Mouse (Mus musculus) embryonic stem cell, embryonic (primary cell): ENCODE measurements at regions not wholly inside any gene's neighbourhood (a gene's known extent, or its start where the extent isn't known, plus 50 kb on each side); places are given as distances from the start of the nearest gene placed in this dataset.

ENCODE experiments used
- CTCF ChIA-PET, 4 experiments: fragments of 300-600 bp in 2 of 4; fragments of 350-600 bp in 2 of 4; sonication (Branson Sonifier 250); formaldehyde crosslinking; loops; one replicate each; lab custom pipeline; 2022; ENCODE audit warnings: inconsistent platforms in 2 of 4; lab: Charles Lee
- POLR2A ChIA-PET, 4 experiments: fragments of 300-600 bp in 2 of 4; fragments of 350-600 bp in 2 of 4; sonication (Branson Sonifier 250); formaldehyde crosslinking; loops; one replicate each; lab custom pipeline; 2022; ENCODE audit warnings: antibody characterized with exemption in 4 of 4, inconsistent platforms in 1 of 4; lab: Charles Lee

DNA sequence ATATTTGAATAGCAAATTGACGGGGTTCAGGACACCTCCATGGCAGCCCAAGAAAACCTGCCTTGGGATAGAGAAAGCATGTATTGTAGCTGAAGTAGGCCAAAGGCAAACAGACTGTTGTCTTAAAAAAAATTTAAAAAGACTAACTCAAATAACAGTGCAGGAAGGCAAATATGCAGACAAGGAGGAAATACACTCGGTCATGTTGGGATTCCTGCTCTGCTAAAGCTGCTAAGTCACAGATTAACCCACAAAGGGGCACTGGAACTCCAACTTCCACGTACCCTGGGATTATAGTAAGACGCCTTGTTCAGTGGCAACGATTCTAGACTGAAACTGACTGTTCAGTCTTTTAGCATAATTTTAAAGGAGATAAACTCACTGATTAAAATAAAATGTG, 258.9 kb upstream of the Cwc22 start:
- ChIA-PET CTCF (no interaction called here), POLR2A (no interaction called here)

DNA sequence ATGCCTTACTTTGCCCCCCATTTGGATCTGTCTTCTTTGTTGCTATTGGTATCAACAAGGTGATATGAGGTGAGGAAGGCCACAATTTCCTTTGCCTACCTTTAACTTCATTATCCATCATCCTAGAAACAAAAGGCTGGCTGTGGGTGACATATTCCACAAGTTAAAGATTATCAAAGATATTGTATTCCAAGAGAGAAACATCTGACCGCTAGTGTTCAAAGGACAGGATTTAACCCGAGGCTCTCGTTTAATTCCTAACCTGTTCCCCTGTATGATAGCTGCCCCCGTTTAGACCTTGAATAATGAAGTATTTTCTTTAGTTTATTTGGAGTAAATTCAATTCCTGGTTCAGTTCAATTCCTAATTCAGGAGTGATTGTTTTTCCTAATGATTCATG, 249.8 kb upstream of the Cwc22 start:
- CTCF ChIA-PET: no interaction called here
- POLR2A ChIA-PET: no interaction called here

DNA sequence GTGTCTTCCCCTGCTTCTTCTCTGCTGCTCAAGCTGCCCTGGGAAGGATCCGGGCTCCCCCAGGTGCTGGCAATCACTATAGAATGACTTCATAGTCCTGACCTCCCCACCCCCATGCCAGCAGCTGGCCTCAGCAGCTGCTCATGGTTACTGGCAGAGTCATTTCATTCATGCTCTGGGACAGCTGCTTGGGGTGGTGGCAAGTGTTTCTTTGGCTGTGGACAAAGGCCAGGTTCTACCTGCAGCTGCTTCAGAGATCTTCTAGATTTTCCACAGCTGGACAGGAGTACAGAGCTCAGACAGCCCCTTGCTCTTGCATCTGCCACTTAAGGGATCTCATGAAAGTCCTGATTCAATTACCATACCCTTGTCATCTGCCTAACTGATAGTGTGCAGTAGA, 243.4 kb upstream of the Cwc22 start:
- CTCF ChIA-PET: interaction anchor here in 1 of 4 experiments (0.6 kb wide), 1 partner anchor 9 kb away, joined by 3 read pairs; no protein-coding TSS in a partner anchor
- POLR2A ChIA-PET: interaction anchor here in 1 of 4 experiments (1.4 to 1.5 kb wide), 2 partner anchors 9 to 16 kb away, joined by 3 to 5 read pairs; no protein-coding TSS in a partner anchor

DNA sequence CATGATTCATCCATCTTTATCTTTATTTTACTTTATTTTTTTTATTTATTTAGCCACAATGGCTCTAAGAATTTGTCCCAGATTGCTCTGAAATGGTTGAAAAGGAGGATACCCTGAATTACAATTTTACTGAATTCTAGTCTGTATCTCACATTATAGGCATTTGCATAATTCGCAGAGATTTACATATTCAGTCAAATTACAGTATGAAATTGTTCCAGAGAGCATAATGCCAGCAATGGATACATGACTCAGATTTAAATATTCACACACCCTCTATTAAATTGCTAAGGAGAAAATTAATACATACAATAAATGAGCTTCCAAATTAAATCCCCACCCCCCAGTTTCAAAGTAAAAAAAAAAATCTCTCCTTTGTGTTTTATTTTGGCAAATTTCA, 238.8 kb upstream of the Cwc22 start:
- CTCF ChIA-PET: no interaction called here

DNA sequence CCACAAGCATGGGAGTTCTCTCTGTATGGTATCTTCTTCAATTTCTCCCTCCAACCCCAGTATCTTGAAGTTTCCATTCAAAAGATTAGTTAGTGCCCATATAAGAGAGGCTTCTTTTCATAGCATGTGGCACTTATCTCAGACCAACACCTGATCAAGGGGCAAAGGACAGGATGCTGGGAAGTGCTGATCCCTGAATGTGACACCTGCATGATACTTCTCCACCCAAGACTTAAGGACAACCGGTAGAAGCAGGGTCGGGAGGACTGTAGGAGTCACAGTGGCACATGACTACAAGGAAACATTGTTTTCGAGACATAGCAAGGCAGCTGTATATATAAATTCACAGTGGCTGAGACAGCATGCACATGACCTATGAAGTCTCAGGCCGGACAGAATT, 227.6 kb upstream of the Cwc22 start:
- ChIA-PET POLR2A (interaction anchor here in 1 of 4 experiments (1.1 kb wide), 1 partner anchor 16 kb away, joined by 5 read pairs; no protein-coding TSS in a partner anchor), CTCF (no interaction called here)

More for the DNA sequence above, 238.8 kb upstream of the Cwc22 start:
- POLR2A ChIA-PET: no interaction called here

DNA sequence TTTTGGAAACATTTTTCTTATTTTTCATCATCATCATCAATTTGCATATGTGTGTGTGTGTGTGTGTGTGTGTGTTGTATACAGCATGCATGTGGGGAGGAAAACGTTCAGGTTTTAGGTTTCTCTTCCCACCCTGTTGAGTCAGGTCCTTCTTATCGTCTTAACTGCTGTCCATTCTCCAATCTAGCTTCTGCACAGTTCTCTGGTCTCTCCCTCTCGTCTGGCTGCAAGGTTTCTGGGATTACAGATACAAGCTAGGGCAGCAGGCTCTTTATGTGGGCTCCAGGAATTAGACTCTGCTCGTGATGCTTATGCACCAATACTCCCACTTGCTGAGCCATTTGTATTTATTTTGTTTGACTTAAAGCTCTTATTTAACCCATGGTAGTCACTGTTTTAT, 226.6 kb upstream of the Cwc22 start:
- ChIA-PET CTCF (interaction anchor here in 1 of 4 experiments (0.6 kb wide), 1 partner anchor 1591 kb away, joined by 14 read pairs; no protein-coding TSS in a partner anchor), POLR2A (interaction anchor here in 1 of 4 experiments (1.1 kb wide), 1 partner anchor 17 kb away, joined by 5 read pairs; no protein-coding TSS in a partner anchor)

DNA sequence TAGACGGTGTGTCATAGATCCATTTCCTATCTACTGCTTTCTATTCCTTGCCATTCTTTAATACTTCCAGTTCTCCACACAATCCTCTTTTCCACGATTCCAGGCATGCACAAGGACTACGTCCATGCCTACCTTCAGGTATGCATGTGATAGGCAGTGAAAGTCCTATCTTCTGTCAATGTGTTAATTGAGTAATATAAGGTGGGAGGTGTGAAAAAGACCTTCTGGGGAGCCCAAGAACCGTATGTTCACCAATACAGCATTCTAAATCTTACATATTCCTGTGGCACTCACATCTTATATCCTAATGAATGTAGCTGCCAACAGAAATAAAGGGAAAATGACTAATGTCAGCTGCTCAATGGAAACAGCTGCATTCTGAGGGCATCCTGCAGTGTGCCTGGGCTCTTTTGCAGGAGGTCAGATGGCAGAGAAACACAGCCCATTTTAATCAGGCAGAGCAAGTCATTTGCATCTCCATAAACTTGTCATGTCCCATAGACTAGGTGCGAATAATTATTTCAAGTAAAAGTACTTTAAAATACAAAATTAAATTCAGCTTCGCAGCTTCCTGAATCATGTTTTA, 224.1 kb upstream of the Cwc22 start:
- CTCF ChIA-PET: no interaction called here

DNA sequence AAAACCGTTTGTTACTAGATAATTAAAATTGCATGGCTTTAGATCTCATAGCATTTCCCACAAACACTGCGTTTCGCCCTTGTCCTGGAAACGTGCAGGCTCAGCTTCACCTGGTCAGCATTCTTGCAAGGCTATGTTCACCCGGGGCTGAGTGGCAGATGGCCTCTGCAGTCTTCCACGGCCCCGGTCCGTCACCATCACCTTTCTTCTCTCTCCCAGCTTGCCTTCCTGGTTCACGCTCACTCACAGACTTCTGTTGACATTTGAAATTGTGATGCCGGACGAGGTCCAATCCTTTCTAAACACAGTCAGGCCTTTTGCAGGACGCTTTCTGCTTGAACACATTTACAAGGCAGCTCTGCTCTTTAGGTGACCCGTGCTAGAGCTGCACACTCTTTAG, 219.3 kb upstream of the Cwc22 start:
- ChIA-PET CTCF (interaction anchor here in 1 of 4 experiments (0.6 kb wide), 1 partner anchor 1260 kb away, joined by 4 read pairs; no protein-coding TSS in a partner anchor), POLR2A (no interaction called here)

More for the DNA sequence above, 224.1 kb upstream of the Cwc22 start:
- POLR2A ChIA-PET: no interaction called here

DNA sequence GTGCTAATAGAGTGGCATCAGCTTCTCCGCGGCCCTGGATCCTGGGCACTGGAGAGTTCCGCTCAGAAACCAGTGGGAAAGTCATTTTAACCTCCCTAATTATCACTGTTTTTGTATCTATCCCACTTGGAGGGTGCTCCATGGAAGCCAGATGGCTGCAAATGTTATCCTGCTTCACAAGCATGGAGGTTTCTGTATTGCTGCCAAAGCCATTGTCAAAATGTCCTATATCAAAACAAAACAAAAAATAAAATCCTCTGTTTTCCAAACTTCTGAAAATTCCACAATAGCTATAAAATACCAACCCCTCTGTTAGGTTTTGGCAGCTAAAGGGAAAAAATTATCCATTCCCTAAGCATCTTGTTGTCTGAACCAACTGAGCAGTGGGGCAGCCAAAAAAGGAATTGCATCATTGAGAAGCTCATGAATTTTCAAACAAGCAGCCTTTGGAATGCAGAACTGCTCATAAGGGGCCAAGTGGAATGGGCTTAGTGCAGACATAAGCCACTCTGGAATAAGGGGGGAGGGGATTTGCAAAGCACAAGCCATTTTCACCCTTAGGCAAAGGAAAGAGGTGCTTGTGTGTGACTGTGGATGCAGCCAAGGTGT, 213.8 kb upstream of the Cwc22 start:
- CTCF ChIA-PET: no interaction called here
- POLR2A ChIA-PET: no interaction called here

DNA sequence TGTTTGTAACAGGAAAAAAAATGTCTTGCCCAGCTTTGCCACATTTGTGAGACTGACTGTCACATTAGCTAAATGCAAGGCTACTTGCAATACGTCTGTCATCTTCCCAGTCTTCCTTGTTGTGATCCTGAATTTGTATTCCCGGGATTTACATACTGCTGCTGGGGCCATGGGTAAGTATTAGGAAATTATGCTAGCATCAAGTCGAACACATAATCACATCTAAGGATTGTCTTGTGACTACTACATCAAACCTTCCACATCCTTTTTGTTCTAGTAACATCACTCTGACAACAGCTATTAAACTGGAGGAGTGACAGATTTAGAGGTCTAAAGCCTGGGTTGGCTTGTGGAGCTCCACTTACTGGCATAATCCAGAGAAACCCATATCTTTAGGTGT, 164.2 kb upstream of the Cwc22 start:
- CTCF ChIA-PET: no interaction called here
- POLR2A ChIA-PET: no interaction called here

DNA sequence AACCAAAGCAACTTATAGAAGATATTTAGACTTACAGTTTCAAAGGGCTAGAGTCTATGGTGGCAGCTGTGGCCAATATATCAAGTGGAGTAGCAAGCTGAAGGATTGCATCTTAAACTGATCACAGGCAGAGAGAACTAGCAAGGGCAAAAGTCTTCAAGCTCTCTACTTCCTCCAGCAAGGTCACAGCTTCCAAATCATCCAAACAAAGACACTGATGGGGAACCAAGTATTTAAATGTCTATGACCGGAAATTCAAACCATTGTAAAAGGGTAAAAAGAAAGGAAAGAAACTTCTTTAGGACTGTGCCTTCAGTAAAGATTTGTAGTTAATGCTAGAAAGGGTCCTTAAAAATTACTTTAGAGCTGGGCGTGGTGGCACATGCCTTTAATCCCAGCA, 149.4 kb upstream of the Cwc22 start:
- ChIA-PET POLR2A (no interaction called here), CTCF (interaction anchor here in 1 of 4 experiments (0.5 kb wide), 1 partner anchor 745 kb away, joined by 4 read pairs; no protein-coding TSS in a partner anchor)

DNA sequence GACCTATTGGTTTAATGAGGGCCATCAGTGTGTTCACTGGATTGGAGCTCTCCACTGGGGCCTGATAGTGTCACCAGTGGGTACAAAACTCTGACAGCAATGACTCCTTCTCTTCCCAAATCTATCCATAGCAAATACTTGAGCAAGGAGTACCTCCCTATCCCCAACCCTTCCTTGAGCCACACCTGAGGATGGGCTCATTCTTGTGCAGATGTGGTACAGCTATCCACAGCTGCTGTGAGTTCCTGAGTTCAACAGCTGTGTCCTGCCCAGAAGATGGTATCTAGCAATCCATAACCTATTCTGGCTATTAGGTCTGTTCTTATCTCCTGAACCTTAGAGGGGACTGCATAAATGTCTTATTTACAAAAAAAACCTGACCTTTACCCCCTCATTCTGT, 148.7 kb upstream of the Cwc22 start:
- ChIA-PET POLR2A (interaction anchor here in 1 of 4 experiments (0.5 kb wide), 1 partner anchor 1303 kb away, joined by 3 read pairs; no protein-coding TSS in a partner anchor), CTCF (interaction anchor here in 1 of 4 experiments (0.5 kb wide), 1 partner anchor 746 kb away, joined by 4 read pairs; no protein-coding TSS in a partner anchor)

DNA sequence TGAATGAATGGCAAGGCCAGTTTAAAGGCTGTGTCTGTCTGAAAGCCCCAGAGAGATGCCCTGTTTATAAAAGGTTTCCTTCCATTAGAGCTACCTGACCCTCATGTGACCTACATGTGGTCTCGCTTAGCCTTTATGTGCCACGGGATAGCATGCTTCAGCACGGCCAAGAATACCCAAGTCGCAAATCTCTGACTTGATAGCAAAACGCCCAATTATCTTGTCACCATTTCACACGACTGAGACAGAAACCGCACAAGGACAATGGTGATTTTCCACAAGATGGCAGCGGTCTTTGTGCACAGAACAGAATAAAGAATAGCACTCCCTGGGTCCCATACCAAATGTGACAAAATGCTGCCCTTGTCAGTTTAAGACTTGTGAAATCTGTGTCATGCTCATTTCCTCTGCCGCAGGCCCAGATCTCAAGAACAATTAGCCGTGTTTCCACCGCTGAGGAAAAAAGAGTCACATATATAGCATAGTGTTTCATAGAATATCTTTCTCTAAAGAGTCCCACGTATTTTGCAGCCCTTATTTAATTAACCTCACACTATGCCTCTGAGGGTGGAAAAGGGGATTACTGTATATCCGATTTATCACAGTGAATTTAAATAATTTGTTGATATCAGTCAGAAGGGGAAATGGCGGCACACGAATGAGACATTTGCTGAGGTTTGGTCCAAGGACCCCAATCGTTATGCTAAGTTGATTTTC, 118.3 kb upstream of the Cwc22 start:
- ChIA-PET POLR2A (no interaction called here), CTCF (no interaction called here)

DNA sequence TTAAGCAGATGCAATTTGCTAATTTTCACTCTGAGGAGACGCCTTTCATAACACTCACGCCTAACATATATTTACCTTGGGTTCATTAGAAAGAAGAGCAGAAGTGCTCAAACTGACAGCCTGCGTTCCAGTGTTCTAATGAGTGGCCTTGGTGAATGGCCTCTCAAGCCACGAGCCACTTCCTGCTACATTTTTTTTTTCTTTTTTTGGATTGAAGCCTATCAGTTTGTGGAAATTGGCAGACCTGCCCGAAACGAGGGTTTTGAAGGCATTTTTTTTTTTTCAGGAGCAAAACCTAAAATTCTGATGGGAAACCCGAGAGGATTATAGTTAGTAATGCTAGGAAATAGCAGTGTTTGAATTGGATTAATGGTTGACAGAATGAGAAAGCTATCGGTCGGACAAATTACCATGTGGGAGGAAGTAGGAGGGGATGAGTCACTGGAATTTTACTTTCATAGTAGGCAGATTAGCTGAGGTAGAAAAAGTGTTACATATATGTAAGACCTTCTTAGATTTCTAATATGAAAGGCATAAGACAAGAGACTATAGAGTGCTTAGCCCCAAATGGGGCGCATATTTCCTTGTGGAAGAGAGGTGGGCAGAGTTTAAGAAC, 113.7 kb upstream of the Cwc22 start:
- CTCF ChIA-PET: no interaction called here
- POLR2A ChIA-PET: no interaction called here

DNA sequence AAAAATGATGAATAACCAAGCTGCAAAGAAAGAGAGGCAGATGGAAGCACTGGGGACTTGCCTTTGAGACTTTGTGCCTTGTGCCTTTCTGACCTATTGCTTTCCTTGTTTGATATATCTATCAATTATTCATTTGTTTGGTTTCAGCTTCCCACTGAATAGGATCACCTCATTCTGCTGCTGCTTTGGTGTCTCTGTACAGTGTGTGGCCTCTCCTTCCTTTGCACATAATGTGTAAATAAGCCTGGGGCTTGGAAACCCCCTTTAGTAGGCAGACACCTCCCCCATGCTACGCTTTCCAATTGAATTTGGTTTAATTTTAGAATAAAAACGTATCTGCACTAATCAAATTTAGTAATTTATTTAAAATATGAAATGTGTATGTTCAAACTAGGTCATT, 112.8 kb upstream of the Cwc22 start:
- CTCF ChIA-PET: interaction anchor here in 1 of 4 experiments (0.7 kb wide), 1 partner anchor 1091 kb away, joined by 4 read pairs; no protein-coding TSS in a partner anchor

DNA sequence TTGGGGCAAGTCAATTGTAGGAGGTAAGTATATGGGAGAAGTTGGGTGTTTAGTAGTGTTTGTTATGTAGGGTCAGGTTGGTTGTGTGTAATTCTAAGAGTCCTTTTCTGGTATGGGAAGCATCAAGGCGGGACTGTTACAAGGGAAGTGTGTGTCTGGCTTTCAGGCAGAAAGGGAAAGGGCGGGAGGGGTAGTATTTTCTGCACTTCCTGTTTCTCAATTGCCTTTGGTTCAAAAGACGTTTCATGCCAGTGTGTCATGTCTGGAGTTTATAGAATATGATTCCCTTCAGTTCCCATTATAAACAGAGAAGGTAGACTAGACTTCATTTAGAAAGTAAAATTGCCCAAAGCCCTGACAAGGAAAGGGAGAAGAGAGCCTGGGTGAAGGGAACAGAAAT, 107.7 kb upstream of the Cwc22 start:
- ChIA-PET CTCF (no interaction called here), POLR2A (no interaction called here)

More for the DNA sequence above, 112.8 kb upstream of the Cwc22 start:
- POLR2A ChIA-PET: interaction anchor here in 1 of 4 experiments (0.6 kb wide), 1 partner anchor 107 kb away, joined by 4 read pairs; no protein-coding TSS in a partner anchor

DNA sequence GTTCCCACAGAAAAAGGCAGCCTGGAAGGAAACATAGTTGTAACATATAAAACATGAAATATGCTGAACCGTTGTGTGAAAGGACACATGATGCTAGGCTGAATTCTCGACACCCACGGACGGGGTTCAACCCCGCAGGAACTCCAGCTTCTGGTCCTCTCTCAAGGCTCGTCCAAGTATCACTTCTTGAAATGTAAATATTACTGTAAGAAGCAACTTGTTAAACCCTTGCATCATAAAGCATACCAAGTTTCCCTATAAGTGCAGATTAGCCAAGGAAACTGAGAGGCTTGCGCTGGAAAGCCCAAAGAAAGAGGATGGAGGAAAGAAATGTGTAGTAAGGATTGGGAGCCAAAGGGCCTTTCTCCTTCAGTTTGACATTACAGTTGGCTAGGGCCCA, 104.4 kb upstream of the Cwc22 start:
- ChIA-PET POLR2A (interaction anchor here in 1 of 4 experiments (0.6 kb wide), 1 partner anchor 965 kb away, joined by 3 read pairs; no protein-coding TSS in a partner anchor), CTCF (interaction anchor here in 1 of 4 experiments (1.2 kb wide), 1 partner anchor 865 kb away, joined by 3 read pairs; no protein-coding TSS in a partner anchor)

DNA sequence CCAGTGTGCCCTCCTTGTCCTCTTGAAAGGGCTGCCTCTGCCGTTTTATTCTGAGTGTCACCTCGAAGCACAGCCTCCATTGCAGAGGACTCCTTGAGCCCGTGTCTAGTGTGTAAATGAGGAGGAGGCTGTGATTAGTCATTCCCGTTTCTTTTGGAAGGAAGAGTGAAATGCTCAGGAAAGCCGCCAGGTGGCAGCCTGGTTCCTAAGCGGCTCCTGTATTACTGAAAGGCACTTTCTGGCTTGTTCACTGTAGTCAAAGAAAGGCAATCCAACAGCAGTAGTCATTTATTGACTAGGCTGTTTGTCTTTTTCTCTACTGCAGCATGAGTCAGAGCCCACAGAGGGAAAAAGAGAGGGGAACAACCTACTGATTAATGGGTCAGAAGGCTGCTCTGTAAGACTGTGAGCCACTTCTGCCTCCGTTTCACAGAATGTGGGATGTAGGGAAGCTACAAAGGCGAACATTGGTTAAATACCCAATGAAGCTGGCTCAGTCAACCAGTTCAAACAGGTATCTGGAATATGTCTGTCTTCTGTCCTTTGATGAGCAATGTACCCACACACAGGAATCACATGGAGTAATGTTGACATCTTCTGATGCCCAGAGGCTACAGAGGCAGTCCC, 103.2 kb upstream of the Cwc22 start:
- POLR2A ChIA-PET: interaction anchor here in 1 of 4 experiments (0.6 kb wide), 1 partner anchor 196 kb away, joined by 5 read pairs; no protein-coding TSS in a partner anchor
- CTCF ChIA-PET: interaction anchor here in 3 of 4 experiments (0.6 to 1.2 kb wide), 4 partner anchors 357 to 917 kb away, joined by 3 to 7 read pairs (median 4); no protein-coding TSS in a partner anchor
